Mouse (Mus musculus) stomach, postnatal 0 days (tissue): ENCODE results near the gene Tmem191c.

Experiments
- CTCF ChIP-seq: IDR thresholded peaks from 2 replicates; pipeline ENCODE4 v1.5.1; 2016; ENCODE audit warnings: antibody characterized with exemption, low read depth, mild to moderate bottlenecking, moderate library complexity
- EP300 ChIP-seq: optimal IDR thresholded peaks from 2 replicates; pipeline ENCODE3; 2016; ENCODE audit warnings: antibody characterized with exemption

GRCm38 (mm10) chr16:17329848-17330570, 54.1 kb downstream of the Tmem191c start:
- TF ChIP-seq CTCF (no peak), EP300 (no peak)
